Mouse (Mus musculus) stomach, embryonic 16.5 days (tissue): ENCODE data around the gene Dab1. TPM values are rescaled to one million over a fixed set of nuclear protein-coding genes. Genes with fewer than 3 reads are reported as not detected.

Source experiments
- ATAC-seq: fragments of 200-750 bp; cut with Nextera tagmentation; 2 replicates; pipeline ENCODE4 v1.8.0; 2017; ENCODE audit warnings: moderate number of reproducible peaks, moderate TSS enrichment; ENCODE audit not compliant: insufficient read depth, low FRiP score
- H3K27ac ChIP-seq: fragments of 300-500 bp; sonication (generic); 2 replicates; pipeline ENCODE4 v1.5.1; 2014; ENCODE audit warnings: low read length
- H3K27me3 ChIP-seq: fragments of 300-500 bp; sonication (generic); 2 replicates; pipeline ENCODE4 v1.6.1; 2014; ENCODE audit warnings: low read length, control low read depth, mixed read lengths; ENCODE audit not compliant: control insufficient read depth, insufficient read depth
- H3K36me3 ChIP-seq: fragments of 300-500 bp; sonication (generic); 2 replicates; pipeline ENCODE4 v1.6.1; 2014; ENCODE audit warnings: low read length; ENCODE audit not compliant: control insufficient read depth, insufficient read depth
- H3K4me1 ChIP-seq: fragments of 300-500 bp; sonication (generic); 2 replicates; pipeline ENCODE4 v1.6.1; 2014; ENCODE audit warnings: low read length, control low read depth, mixed read lengths; ENCODE audit not compliant: control insufficient read depth, insufficient read depth
- H3K4me2 ChIP-seq: fragments of 300-500 bp; sonication (generic); 2 replicates; pipeline ENCODE4 v1.6.1; 2014; ENCODE audit warnings: low read depth, low read length, mixed read lengths
- H3K4me3 ChIP-seq: fragments of 300-500 bp; sonication (generic); replicated peaks from 2 replicates; pipeline ENCODE4 v1.5.1; 2014; ENCODE audit warnings: mild to moderate bottlenecking, low read length
- H3K9ac ChIP-seq: fragments of 300-500 bp; sonication (generic); 2 replicates; pipeline ENCODE4 v1.6.1; 2014; ENCODE audit warnings: low read length
- H3K9me3 ChIP-seq: fragments of 300-500 bp; sonication (generic); replicated peaks from 2 replicates; pipeline ENCODE4 v1.6.1; 2016; ENCODE audit warnings: low read length, control low read depth; ENCODE audit not compliant: control insufficient read depth
- WGBS: fragments of 180-500 bp; shearing (Covaris S2); extraction: QIAGEN DNeasy Blood & Tissue Kit; methylation state at CpG from one replicate; pipeline ENCODE4 v1.1.7; 2014; 5-methylcytosine and 5-hydroxymethylcytosine counted together
- polyA plus RNA-seq: library from polyadenylated mRNA; unstranded; fragments of >200 nt; fragmentation: Nextera tagmentation; extraction: Ambion mirVana; gene quantifications from 2 replicates; pipeline ENCODE4 v1.2.1, GENCODE M21; 2015

Gene Dab1
- polyA plus RNA-seq, 1 experiment from 2014 or later: 10.0 TPM

DNA sequence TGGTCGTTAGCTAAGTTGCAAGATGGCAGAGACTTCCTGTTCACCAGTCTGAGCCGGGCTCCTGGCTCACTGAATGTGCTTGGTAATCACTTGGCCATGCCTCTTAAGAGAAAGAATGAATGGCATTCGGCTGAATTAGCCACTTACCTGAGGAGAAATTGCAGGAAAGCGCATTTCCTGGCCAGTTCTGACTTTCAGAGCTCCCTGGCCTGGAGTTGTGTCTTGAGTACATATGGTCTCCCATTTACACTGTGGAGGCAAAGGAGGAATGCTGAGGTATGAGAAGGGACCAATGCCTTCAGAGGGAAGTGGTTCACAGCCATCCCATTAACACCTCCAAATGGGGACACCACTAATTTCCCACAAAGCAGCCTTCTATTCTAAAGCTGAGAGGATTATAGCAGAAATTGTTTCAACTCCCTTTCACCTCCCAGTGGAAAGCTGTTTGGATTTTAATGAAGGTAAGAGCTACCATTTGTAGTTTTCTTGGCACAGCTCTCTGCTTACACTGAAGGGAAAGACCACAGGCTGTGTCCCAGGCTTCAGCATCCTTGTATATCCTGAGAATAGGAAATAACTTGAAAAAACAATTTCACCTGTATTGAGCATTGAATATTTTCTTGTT is 931.5 kb downstream of the Dab1 start:
- no peak overlapping the region for H3K4me3 ChIP-seq
- no peak for ATAC-seq
- no peak overlapping the region for H3K9ac ChIP-seq
- WGBS: 64% methylated on average over 4 of the region's 4 CpGs
- no peaks in the 10 kb centered on the region for H3K36me3 ChIP-seq
- no peaks in the 10 kb centered on the region for H3K4me1 ChIP-seq
- H3K4me2 ChIP-seq: no peak overlapping the region
- H3K27me3 ChIP-seq: no peaks in the 10 kb centered on the region
- no peak overlapping the region for H3K27ac ChIP-seq
- no peaks in the 10 kb centered on the region for H3K9me3 ChIP-seq

DNA sequence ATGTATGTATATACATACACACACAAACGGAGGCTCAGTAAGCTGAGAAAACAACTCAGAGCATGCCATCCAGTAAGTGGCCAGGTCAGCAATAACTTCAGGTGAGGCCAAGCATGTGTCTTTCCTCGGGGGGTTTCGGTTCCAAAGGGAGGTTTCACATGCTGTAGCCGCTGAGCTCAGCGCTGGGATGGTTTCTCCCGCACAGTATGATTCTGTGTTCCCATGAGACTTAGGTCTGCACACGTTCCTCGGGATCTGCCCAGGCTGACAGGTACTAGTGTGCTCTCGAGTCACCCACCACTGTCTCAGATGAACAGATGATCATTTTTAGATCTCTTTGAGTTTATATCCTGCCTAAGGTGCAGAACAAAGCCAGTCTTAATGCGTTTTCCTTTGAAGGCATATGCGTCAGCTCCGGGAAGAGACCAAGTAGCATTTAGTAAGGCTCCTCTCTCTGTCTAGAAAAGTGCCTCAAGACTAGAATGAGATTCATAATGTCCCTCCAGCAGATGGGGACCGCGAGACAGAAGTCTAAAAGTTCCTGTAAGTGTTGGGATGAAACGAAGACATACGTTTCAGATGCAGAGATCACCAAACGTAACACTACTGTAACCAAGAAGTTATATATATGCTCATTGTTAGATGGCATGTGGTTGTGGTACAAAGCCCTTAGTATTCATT is 932.4 kb downstream of the Dab1 start:
- Histone ChIP-seq H3K4me1 (no peaks in the 10 kb centered on the region), H3K4me2 (no peak overlapping the region), H3K27ac (no peak overlapping the region), H3K9me3 (no peaks in the 10 kb centered on the region), H3K9ac (no peak overlapping the region), H3K27me3 (no peaks in the 10 kb centered on the region), H3K4me3 (no peak overlapping the region), H3K36me3 (no peaks in the 10 kb centered on the region)
- WGBS: 86% methylated on average over 17 of the region's 17 CpGs
- ATAC-seq: no peak

DNA sequence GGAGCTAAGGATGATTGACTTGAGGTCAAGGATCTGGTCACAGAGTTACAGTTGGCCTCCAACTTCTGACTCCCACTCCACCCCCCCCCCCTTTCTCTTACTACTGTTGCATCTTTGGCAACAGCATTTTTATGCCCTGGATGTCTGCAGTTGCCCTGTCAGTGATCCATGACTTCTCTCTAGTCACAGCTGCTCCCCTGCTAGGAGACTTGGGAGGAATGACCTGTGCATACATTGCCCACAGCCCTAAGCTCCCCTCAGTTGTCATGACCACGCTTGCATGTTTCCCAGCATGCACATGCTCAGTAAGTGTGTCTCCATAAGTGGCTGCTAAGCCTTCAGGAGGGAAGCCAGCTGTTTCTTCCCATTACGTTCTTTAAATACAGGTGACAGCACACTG is 936.2 kb downstream of the Dab1 start:
- Histone ChIP-seq H3K9me3 (no peaks in the 10 kb centered on the region), H3K27ac (no peak overlapping the region), H3K9ac (no peak overlapping the region), H3K4me1 (no peaks in the 10 kb centered on the region), H3K36me3 (no peaks in the 10 kb centered on the region), H3K27me3 (no peaks in the 10 kb centered on the region), H3K4me2 (no peak overlapping the region), H3K4me3 (no peak overlapping the region)
- ATAC-seq: no peak
- WGBS: 33% methylated on average over 2 of the region's 2 CpGs

DNA sequence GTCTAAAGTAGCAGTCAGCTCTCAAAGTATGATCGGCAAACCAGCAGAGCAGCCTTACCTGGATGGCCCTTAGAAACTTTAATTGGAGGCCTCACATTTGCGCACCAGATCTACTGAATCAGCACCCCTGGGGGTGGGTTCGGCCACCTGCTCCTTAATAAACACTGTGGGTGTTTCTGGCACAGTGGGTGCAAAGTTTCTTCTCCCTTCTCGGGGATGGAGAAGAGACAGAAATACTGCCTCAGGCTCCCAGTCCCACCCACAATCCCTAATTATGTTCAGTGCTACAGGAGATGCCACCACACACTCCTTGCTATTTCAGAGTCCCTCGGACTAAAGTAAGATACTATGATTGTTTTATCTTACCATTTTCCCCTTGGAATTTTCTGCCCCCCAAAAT is 944.4 kb downstream of the Dab1 start:
- 76% methylated on average over 5 of the region's 5 CpGs for WGBS

DNA sequence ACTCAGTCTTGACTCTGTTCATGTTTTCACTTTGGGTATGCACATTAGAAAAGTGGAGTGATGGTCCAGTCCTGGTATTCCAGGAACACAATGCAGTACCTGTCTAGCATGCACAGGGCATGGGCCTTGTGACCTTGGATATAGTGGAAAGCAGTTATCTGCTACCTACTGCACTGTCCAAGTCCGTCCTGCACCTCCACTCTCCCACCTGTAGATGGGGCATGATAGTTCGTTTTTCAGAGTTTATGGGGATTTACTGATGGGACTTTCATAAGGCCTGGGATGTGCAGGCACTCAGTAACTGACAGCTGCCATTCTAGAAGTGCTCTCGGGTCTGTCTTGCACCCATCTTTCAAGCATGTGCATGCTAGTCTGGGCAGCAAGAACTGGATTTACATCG is 951.4 kb downstream of the Dab1 start:
- Histone ChIP-seq H3K4me2 (no peak overlapping the region), H3K4me3 (no peak overlapping the region), H3K4me1 (no peaks in the 10 kb centered on the region), H3K9me3 (no peaks in the 10 kb centered on the region), H3K27ac (no peak overlapping the region), H3K9ac (no peak overlapping the region), H3K27me3 (no peaks in the 10 kb centered on the region), H3K36me3 (no peaks in the 10 kb centered on the region)
- ATAC-seq: no peak
- WGBS: 76% methylated on average over 4 of the region's 4 CpGs

More for the DNA sequence above, 944.4 kb downstream of the Dab1 start:
- Histone ChIP-seq H3K27ac (no peak overlapping the region), H3K9me3 (no peaks in the 10 kb centered on the region), H3K9ac (no peak overlapping the region), H3K4me1 (no peaks in the 10 kb centered on the region), H3K36me3 (no peaks in the 10 kb centered on the region), H3K4me3 (no peak overlapping the region), H3K27me3 (no peaks in the 10 kb centered on the region), H3K4me2 (no peak overlapping the region)
- ATAC-seq: no peak

DNA sequence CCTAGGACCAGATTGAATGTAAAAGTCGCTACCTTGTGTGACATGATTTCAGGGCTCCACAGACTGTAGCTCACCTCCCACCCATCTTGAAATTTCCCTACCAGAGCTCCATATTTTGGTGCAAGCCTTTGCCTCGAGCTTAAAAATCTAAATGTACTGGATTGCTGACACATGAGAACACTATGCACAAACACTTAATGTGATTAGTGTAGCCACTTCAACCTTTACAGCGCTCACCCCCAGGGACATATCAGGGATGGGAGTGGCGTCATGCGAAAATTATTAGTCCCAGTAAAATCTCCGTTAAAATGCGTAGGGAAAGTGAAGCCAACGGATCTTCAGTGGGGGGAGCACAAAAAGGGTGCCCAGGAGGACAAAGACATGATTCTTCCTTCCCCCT is 953.3 kb downstream of the Dab1 start:
- 73% methylated on average over 8 of the region's 8 CpGs for WGBS
- H3K4me2 ChIP-seq: no peak overlapping the region
- ATAC-seq: no peak

DNA sequence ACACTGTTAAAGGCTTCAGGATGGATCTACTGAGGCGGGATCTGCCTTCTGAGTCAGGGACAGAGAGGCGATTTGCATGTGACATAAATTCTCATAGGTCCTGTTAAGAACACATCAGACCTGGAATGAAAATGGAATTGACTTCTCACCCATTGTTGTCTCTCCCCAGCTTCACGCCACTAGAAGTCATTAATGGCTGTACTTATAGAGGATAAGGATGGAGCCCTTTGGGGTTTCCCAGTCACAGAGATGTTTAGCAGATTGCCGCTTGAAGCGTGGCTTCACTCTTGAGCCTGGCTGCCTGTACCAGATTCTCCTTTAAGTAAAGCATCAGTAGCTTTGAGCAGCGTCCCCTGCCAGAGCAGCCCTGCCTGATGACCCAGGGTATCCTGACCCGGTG is 954.3 kb downstream of the Dab1 start:
- no peak for ATAC-seq
- Histone ChIP-seq H3K4me2 (no peak overlapping the region), H3K4me1 (no peaks in the 10 kb centered on the region), H3K9ac (no peak overlapping the region), H3K27me3 (no peaks in the 10 kb centered on the region), H3K36me3 (no peaks in the 10 kb centered on the region), H3K4me3 (no peak overlapping the region), H3K27ac (no peak overlapping the region), H3K9me3 (no peaks in the 10 kb centered on the region)
- WGBS: 79% methylated on average over 7 of the region's 7 CpGs

More for the DNA sequence above, 953.3 kb downstream of the Dab1 start:
- no peaks in the 10 kb centered on the region for H3K9me3 ChIP-seq
- H3K27me3 ChIP-seq: no peaks in the 10 kb centered on the region
- H3K27ac ChIP-seq: no peak overlapping the region
- H3K4me1 ChIP-seq: no peaks in the 10 kb centered on the region
- H3K4me3 ChIP-seq: no peak overlapping the region
- no peak overlapping the region for H3K9ac ChIP-seq
- H3K36me3 ChIP-seq: no peaks in the 10 kb centered on the region

DNA sequence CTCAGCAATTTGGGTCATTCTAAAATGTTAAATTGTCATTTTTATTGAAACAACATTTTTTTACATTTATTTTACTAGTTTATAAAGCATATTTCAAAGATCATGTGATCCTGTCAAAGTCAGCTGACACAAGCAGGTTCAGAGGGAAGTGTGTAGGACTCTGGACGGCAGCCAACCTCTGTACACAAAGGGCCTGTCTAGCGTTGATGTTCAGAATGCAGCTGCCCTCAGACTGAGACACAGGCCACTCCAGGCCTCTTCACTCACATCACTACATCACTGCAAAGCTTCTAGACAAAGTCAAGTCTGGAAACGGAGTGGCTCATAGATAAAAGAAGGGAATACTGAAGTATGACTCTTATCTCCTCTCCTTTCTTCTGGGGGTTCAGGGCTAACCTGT is 959.2 kb downstream of the Dab1 start:
- no peaks in the 10 kb centered on the region for H3K4me1 ChIP-seq
- no peak overlapping the region for H3K27ac ChIP-seq
- no peaks in the 10 kb centered on the region for H3K36me3 ChIP-seq
- no peak overlapping the region for H3K4me3 ChIP-seq
- no peaks in the 10 kb centered on the region for H3K27me3 ChIP-seq
- no peak for ATAC-seq
- 21% methylated on average over 3 of the region's 3 CpGs for WGBS
- no peak overlapping the region for H3K9ac ChIP-seq
- H3K4me2 ChIP-seq: no peak overlapping the region
- no peaks in the 10 kb centered on the region for H3K9me3 ChIP-seq

DNA sequence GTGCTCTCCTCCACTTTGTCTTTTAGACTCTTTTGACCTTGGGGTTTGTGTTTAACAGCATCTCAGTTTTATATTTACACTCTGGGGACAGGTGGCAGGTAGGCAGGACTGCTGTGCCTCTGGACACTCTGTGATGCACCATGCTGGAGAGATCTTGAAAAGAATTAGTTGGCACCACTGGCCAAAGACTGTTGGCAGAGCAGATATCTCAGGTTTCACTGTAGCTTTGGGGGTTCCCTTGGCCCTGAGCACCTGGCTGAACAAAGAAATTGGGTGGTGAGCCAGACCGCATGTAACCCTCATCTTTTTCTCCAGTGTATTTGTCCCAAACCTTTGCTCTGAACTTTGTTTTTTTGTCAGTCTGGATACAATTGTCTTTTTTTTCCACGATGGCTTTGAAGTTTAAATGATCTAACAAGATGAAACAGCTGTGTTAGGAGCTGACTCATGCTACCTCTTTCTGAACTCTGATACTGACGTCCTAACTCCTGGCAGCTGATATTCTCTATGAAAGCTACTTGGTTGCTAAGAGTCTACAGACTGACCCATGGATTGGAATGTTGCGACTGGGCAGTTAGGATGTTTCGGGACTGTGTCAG is 960.9 kb downstream of the Dab1 start:
- no peak for ATAC-seq
- no peaks in the 10 kb centered on the region for H3K36me3 ChIP-seq
- no peak overlapping the region for H3K27ac ChIP-seq
- no peaks in the 10 kb centered on the region for H3K9me3 ChIP-seq
- H3K4me1 ChIP-seq: no peaks in the 10 kb centered on the region
- WGBS: 78% methylated on average over 5 of the region's 5 CpGs
- no peak overlapping the region for H3K9ac ChIP-seq
- no peak overlapping the region for H3K4me2 ChIP-seq
- H3K4me3 ChIP-seq: no peak overlapping the region
- H3K27me3 ChIP-seq: no peaks in the 10 kb centered on the region
